Mouse (Mus musculus) ZHBTc4 (cell line): ENCODE data around the gene Tmem97.
"Not testable (repeated sequence)": the region's sequence is repeated elsewhere in the genome, so short reads cannot be mapped to it uniquely, and the experiment has no call there.

Experiments used
- DNase-seq: peaks from one replicate; pipeline ENCODE4 v3.0.0-alpha.2; 2011; ENCODE audit warnings: low read depth, low spot score

Gene Tmem97

GRCm38 (mm10) chr11:78550168-78551058 lies at the start of gene Tmem97:
Gene Tmem97 (minus strand): TSS chr11:78550777.
- DNase-seq = peak; percentile 99

GRCm38 (mm10) chr11:78600051-78600450 lies 49.5 kb upstream of the Tmem97 start:
- no peak for DNase-seq

DNA sequence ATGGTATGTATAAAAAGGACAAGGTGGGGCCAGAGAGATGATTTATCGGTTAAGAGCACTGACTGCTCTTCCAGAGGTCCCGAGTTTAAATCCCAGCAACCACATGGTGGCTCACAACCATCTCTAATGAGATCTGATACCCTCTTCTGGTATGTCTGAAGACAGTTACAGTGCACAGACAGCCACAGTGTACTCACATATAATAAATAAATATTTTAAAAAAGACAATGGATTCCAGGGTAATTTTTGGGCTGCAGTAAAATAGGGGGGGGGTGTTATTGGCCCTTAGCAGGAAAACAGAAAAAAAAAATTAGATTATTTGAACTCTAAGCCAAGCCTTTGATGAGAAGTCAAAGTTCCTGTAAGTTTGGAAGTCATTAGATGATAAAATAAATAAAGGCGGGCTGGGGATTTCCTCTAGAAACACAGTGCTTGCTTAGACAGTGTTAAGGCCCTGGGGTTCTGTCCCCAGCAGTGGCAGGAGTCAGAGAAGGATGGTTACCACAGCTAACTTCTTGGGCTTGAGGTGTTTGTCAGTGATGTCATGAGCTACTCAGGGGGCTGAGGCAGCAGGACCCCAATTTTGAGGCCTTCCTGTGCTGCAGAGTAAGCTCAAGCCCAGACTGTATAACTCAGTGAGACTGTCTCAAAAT lies 48.3 kb upstream of the Tmem97 start:
- DNase-seq = no peak

DNA sequence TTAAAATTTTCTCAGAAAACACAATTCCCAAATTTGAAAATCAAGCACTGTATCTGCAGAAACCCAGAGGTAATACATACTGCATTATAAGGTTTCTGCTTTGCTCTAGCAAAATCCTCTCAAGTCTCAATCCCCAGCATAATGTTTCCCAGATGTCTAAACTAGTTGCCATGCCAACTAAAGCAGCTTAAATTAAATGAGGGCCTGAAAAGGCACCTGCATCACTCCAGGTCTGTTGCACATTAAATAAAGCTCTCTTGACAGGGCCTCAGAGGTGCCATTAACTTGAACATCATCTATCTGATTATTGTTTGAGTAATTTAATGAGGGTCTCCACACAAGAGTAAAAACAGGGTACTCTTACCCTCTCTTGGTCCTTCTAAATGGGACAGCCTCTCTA lies 46.2 kb upstream of the Tmem97 start:
- DNase-seq = no peak

GRCm38 (mm10) chr11:78595773-78596172 lies 45.2 kb upstream of the Tmem97 start:
- no peak for DNase-seq

DNA sequence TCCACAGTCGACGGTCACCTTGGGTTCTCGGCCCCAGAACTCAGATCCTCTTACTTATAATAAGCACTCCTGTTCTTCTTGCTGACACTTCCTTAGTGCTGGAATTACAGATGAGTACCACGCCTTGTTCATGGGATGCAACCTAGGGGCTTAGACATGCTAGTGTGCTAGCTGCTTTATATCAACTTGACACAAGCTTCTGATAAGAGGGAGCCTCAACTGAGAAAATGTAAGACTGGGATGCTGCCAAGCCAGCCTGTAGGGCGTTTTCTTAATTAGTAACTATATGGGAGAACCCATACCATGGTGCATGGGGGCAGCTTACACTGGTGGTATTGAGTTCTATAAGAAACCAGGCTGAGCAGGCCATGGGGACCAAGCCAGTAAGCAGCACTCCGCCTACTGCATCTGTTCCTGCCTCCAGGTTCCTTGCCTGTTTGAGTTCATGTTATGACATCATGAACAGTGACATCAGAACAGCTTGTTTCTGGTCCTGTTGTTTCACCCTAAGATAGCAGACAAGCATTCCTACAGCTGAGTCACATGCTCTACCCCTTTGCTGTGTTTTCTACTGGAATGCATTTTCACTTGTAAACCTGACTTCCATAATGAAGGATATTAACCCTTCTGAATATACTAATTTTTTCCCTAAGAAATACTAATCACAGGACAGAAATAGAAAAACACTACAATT lies 43.8 kb upstream of the Tmem97 start:
- no peak for DNase-seq

- not testable (repeated sequence) for DNase-seq
Observed at GRCm38 (mm10) chr11:78587677-78588076, 37.1 kb upstream of the Tmem97 start.

DNA sequence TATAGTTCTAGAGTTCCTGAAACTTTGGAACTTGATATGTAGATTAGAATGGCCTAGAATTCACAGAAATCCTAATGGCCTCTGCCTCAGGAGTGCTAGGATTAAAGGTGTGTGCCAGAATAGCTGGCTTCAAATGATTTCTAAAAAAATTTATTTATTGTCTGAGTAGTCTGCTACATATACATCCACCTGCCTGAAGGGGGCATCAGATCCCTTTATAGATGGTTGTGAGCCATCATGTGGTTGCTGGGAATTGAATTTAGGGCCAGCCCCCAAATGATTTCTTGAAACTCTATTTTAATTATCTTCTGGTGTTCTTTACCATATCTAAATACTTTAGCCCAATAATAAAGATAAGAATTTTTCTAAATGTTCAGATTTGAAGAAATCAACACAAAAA lies 35.5 kb upstream of the Tmem97 start:
- peak; percentile 58 for DNase-seq

- no peak for DNase-seq
Observed at GRCm38 (mm10) chr11:78582848-78583247, 32.3 kb upstream of the Tmem97 start.

- DNase-seq = no peak
Observed at GRCm38 (mm10) chr11:78574975-78575374, 24.4 kb upstream of the Tmem97 start.

- DNase-seq = no peak
Observed at GRCm38 (mm10) chr11:78574536-78574935, 24.0 kb upstream of the Tmem97 start.

- not testable (repeated sequence) for DNase-seq
Observed at GRCm38 (mm10) chr11:78574031-78574430, 23.5 kb upstream of the Tmem97 start.

- DNase-seq = no peak
Observed at GRCm38 (mm10) chr11:78571854-78572253, 21.3 kb upstream of the Tmem97 start.

GRCm38 (mm10) chr11:78571441-78571840 lies 20.9 kb upstream of the Tmem97 start:
- DNase-seq = no peak

- DNase-seq = no peak
Observed at GRCm38 (mm10) chr11:78569806-78570205, 19.2 kb upstream of the Tmem97 start.

DNA sequence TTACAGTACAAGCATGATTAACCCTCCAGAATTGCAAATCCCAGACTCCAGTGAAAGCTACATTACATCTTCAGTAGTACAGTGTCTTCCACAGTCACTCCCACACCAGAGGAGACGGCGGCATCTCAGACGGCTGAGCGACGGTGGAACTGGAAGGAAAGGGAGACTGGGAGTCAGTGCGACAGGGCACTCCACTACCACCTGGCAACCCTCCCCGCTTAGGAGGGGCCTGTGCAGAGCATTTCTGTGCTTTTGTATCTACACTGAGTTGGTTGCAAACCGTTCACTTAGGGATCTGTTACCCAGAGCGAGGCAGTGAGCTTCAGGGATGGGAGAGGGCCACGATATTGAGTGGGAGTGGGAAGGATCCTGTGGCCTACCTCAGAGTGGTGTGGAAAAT lies 18.2 kb upstream of the Tmem97 start:
- no peak for DNase-seq

- DNase-seq = no peak
Observed at GRCm38 (mm10) chr11:78567614-78568013, 17.0 kb upstream of the Tmem97 start.

- DNase-seq = no peak
Observed at GRCm38 (mm10) chr11:78566775-78567174, 16.2 kb upstream of the Tmem97 start.

- DNase-seq = peak; percentile 80
Observed at GRCm38 (mm10) chr11:78560447-78560846, 9.9 kb upstream of the Tmem97 start.

GRCm38 (mm10) chr11:78557241-78557640 lies 6.7 kb upstream of the Tmem97 start:
- DNase-seq = peak; percentile 66

DNA sequence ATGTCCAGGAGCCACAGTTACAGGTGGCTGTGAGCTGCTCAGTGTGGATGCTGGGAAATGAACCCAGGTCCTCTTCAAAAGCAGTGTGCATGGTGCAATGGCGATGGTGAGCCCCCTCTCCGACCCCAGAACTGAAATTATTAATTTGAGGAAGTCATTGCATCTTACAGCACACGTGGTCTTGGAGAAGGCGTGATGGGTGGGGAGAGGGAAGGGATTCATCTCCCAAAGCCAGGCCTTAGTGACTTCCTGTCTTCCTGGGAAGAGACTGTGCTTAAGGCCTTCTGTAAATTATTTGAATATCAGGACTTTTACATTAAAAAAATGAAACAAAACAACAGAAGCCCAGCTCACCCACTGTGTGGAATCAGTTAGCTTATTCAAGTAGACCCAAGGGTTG lies 5.5 kb upstream of the Tmem97 start:
- no peak for DNase-seq

- no peak for DNase-seq
Observed at GRCm38 (mm10) chr11:78555623-78556022, 5.0 kb upstream of the Tmem97 start.
